Mouse (Mus musculus): ENCODE data around the gene Chp1. TPM values are rescaled to one million over a fixed set of nuclear protein-coding genes. Genes with fewer than 3 reads are reported as not detected.
"Not testable (repeated sequence)": the region's sequence is repeated elsewhere in the genome, so short reads cannot be mapped to it uniquely, and the experiment has no call there.

Chp1 gene
- total and polyA plus RNA-seq, 2 experiments from 2014 or later, result 51.5 to 69.4 TPM

DNA sequence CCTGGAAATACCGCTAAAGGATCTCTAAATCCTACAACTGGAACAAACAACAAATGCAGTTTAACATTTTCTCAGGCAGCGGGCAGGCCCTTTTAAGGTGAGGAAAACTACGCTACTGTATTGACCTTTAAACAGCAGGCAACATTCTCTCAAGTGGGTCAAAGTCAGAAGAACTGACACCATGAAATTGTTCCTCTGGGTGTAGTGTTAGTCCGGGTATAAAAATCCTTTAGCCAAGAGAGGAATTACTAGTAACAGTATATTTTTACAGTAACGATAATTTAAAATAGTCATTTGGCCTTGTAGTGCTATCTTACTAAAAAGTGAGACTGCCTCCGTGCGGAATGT is 46.2 kb downstream of the Chp1 start:
- H3K4me3 ChIP-seq (ENCODE audit: low read depth, low read length), result peak overlapping the region; percentile 95
- H3K36me3 ChIP-seq (ENCODE audit: insufficient read depth, low read length), result peaks cover 12% of the 10 kb centered on the region; the same call in 1 of the 2 replicates
- ATAC-seq (ENCODE audit: low FRiP score) (peak; percentile 25; the same call in 1 of the 2 replicates), DNase-seq (ENCODE audit: low spot score) (no peak)
- peak overlapping the region; percentile 83 for H3K27ac ChIP-seq (ENCODE audit: low read depth, low read length)
- WGBS, result 5% methylated on average over 7 of the region's 7 CpGs
- H3K4me2 ChIP-seq (ENCODE audit: low read depth, low read length, poor library complexity, severe bottlenecking), result peak overlapping the region; percentile 60
- no peak overlapping the region for H3K9ac ChIP-seq (replicated peaks; ENCODE audit: low read length, poor library complexity, severe bottlenecking)
- no peaks in the 10 kb centered on the region for H3K9me3 ChIP-seq (ENCODE audit: low read length)
- H3K4me1 ChIP-seq (ENCODE audit: insufficient read depth, low read length), result no peaks in the 10 kb centered on the region
- TF ChIP-seq CTCF (IDR thresholded peaks at IDR 0.05), result peak; percentile 45; the same call in 1 of the 2 replicates
- no peaks in the 10 kb centered on the region for H3K27me3 ChIP-seq (ENCODE audit: insufficient read depth, low read length)

DNA sequence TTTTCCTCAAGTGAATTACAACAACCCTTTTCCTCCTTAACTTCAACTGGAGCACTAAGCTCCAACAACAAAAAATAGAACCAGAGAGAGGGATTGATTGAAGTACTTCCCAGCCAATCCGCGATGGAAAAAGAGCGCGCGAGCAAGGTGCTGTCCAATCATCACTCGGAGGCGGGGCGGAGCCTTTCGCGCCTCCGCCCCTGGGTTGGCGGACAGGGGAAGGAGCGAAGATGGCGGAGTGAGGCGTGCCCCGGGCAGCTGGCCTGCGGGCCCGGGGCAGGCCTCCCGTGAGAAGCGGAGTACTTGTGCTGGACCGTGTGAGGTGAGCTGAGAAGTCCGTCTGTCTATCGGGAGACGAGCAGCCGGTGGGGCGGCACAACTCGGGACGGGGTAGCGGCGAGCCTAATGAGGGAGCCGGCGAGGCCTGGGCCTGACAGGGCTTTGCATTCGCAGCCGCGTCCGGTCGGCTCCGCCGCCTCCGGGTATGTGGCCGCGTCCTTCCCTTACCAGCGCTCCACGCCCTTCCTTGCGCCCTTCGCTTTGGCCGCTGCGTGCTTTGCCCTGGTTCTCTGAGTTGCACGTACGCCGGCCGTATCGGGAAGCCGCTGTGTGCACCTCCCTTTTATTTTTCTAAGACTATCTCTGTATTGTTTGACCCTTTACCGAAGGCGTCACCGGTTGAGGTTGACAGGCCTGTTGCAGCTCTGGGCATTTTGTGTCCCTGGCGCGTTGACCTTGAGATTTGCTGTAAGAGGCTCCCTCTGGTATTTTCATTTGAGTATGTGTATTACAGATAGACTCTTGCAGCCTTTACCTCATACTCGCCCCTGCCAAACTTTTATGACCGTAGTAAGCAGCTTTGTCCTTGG is 46.9 kb downstream of the Chp1 start:
- Histone ChIP-seq H3K4me3 (ENCODE audit: low read depth, low read length) (peak overlapping the region; percentile 95), H3K36me3 (ENCODE audit: insufficient read depth, low read length) (peaks cover 12% of the 10 kb centered on the region; the same call in 1 of the 2 replicates), H3K4me2 (ENCODE audit: low read depth, low read length, poor library complexity, severe bottlenecking) (peak overlapping the region; percentile 60), H3K9ac (replicated peaks; ENCODE audit: low read length, poor library complexity, severe bottlenecking) (peak overlapping the region; percentile 92), H3K27me3 (ENCODE audit: insufficient read depth, low read length) (no peaks in the 10 kb centered on the region), H3K9me3 (ENCODE audit: low read length) (no peaks in the 10 kb centered on the region), H3K4me1 (ENCODE audit: insufficient read depth, low read length) (no peaks in the 10 kb centered on the region), H3K27ac (ENCODE audit: low read depth, low read length) (peak overlapping the region; percentile 83)
- under 1% methylated on average over 56 of the region's 61 CpGs for WGBS
- no peak; the same call in 1 of the 2 replicates for TF ChIP-seq CTCF (IDR thresholded peaks at IDR 0.05)
- DNase-seq (ENCODE audit: low spot score) (peak; percentile 98), ATAC-seq (ENCODE audit: low FRiP score) (peak; percentile 98)

DNA sequence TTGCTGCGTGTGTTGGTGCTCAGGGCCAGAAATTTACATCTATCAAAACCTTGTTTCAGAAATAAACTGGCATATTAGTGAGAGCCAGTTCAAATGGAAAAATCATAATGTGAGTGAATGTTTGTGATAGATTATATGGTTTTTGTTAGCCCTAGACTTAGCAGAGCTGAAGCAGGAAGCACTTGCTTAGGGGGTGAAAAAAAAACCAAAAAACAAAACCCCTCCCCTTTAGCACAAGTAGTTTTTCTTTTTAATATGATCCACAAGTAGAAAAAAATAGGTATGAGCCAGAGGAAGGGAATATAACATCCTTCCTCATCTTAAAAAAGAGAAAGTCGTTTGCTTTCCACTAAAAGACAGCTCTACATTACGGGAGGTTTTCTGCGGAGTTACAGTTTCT is 47.8 kb downstream of the Chp1 start:
- peak overlapping the region; percentile 92 for H3K9ac ChIP-seq (replicated peaks; ENCODE audit: low read length, poor library complexity, severe bottlenecking)
- DNase-seq (ENCODE audit: low spot score) (no peak), ATAC-seq (ENCODE audit: low FRiP score) (no peak)
- peaks cover 15% of the 10 kb centered on the region for H3K36me3 ChIP-seq (ENCODE audit: insufficient read depth, low read length)
- no peaks in the 10 kb centered on the region for H3K4me1 ChIP-seq (ENCODE audit: insufficient read depth, low read length)
- no peak for TF ChIP-seq CTCF (IDR thresholded peaks at IDR 0.05)
- H3K27ac ChIP-seq (ENCODE audit: low read depth, low read length), result no peak overlapping the region
- 37% methylated on average over 4 of the region's 4 CpGs for WGBS
- H3K27me3 ChIP-seq (ENCODE audit: insufficient read depth, low read length), result no peaks in the 10 kb centered on the region
- H3K4me2 ChIP-seq (ENCODE audit: low read depth, low read length, poor library complexity, severe bottlenecking), result peak overlapping the region; percentile 60
- H3K9me3 ChIP-seq (ENCODE audit: low read length), result no peaks in the 10 kb centered on the region
- H3K4me3 ChIP-seq (ENCODE audit: low read depth, low read length), result peak overlapping the region; percentile 95

GRCm38 (mm10) chr2:119596781-119597330 is 49.4 kb downstream of the Chp1 start:
- H3K36me3 ChIP-seq (ENCODE audit: insufficient read depth, low read length), result peaks cover 14% of the 10 kb centered on the region
- ATAC-seq (ENCODE audit: low FRiP score) (no peak), DNase-seq (ENCODE audit: low spot score) (no peak)
- H3K9ac ChIP-seq (replicated peaks; ENCODE audit: low read length, poor library complexity, severe bottlenecking), result no peak overlapping the region
- H3K4me2 ChIP-seq (ENCODE audit: low read depth, low read length, poor library complexity, severe bottlenecking), result no peak overlapping the region
- no peaks in the 10 kb centered on the region for H3K27me3 ChIP-seq (ENCODE audit: insufficient read depth, low read length)
- WGBS, result 93% methylated on average over 8 of the region's 8 CpGs
- no peak overlapping the region for H3K27ac ChIP-seq (ENCODE audit: low read depth, low read length)
- TF ChIP-seq CTCF (IDR thresholded peaks at IDR 0.05), result no peak
- H3K9me3 ChIP-seq (ENCODE audit: low read length), result no peaks in the 10 kb centered on the region
- H3K4me3 ChIP-seq (ENCODE audit: low read depth, low read length), result no peak overlapping the region
- H3K4me1 ChIP-seq (ENCODE audit: insufficient read depth, low read length), result no peaks in the 10 kb centered on the region

- H3K9me3 ChIP-seq (ENCODE audit: low read length), result no peaks in the 10 kb centered on the region
- no peak overlapping the region for H3K4me3 ChIP-seq (ENCODE audit: low read depth, low read length)
- no peaks in the 10 kb centered on the region for H3K27me3 ChIP-seq (ENCODE audit: insufficient read depth, low read length)
- no peak for ATAC-seq (ENCODE audit: low FRiP score)
- peaks cover 21% of the 10 kb centered on the region for H3K36me3 ChIP-seq (ENCODE audit: insufficient read depth, low read length)
- H3K4me2 ChIP-seq (ENCODE audit: low read depth, low read length, poor library complexity, severe bottlenecking), result no peak overlapping the region
- 81% methylated on average over 4 of the region's 4 CpGs for WGBS
- no peak overlapping the region for H3K27ac ChIP-seq (ENCODE audit: low read depth, low read length)
- TF ChIP-seq CTCF (IDR thresholded peaks at IDR 0.05), result no peak
- H3K9ac ChIP-seq (replicated peaks; ENCODE audit: low read length, poor library complexity, severe bottlenecking), result no peak overlapping the region
- no peaks in the 10 kb centered on the region for H3K4me1 ChIP-seq (ENCODE audit: insufficient read depth, low read length)
- no peak for DNase-seq (ENCODE audit: low spot score)
Measured at GRCm38 (mm10) chr2:119601027-119601426, 53.5 kb downstream of the Chp1 start.

GRCm38 (mm10) chr2:119601575-119601974 is 54.1 kb downstream of the Chp1 start:
- peaks cover 21% of the 10 kb centered on the region for H3K36me3 ChIP-seq (ENCODE audit: insufficient read depth, low read length)
- WGBS, result 91% methylated on average over 3 of the region's 3 CpGs
- not testable (repeated sequence) for H3K9ac ChIP-seq (replicated peaks; ENCODE audit: low read length, poor library complexity, severe bottlenecking); DNase-seq (ENCODE audit: low spot score); H3K4me3 ChIP-seq (ENCODE audit: low read depth, low read length); H3K27me3 ChIP-seq (ENCODE audit: insufficient read depth, low read length); H3K9me3 ChIP-seq (ENCODE audit: low read length); H3K4me2 ChIP-seq (ENCODE audit: low read depth, low read length, poor library complexity, severe bottlenecking); ATAC-seq (ENCODE audit: low FRiP score); H3K27ac ChIP-seq (ENCODE audit: low read depth, low read length); H3K4me1 ChIP-seq (ENCODE audit: insufficient read depth, low read length)

Data from midbrain, postnatal 0 days (tissue).